Mouse (Mus musculus): ENCODE measurements around the gene Vipr1.

The Vipr1 gene

DNA sequence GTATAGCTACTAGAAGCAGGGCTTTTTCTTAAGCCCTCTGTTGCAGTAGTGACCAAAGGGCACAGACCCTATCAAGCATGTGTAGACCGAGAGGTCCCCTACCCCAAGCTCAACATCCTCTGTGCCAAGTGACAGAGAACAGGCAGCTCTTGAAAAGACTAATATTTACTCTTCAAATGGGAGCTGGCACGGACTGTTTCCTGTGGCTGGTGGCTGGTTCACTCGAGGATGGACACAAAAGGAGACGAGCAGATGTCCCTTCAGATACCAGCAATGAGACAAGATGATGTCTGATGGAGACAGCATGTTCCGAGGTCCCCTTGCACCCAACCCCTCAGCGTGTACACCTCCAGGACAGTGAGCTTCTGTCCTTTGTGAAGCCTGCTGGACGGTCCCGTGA lies 35.0 kb downstream of the Vipr1 start:
- DNase-seq (ENCODE audit: low spot score in 2 of 2): no peak

- no peak for DNase-seq (ENCODE audit: low spot score in 2 of 2)
These were observed 37.0 kb downstream of the Vipr1 start for GRCm38 (mm10) chr9:121679549-121679948.

DNA sequence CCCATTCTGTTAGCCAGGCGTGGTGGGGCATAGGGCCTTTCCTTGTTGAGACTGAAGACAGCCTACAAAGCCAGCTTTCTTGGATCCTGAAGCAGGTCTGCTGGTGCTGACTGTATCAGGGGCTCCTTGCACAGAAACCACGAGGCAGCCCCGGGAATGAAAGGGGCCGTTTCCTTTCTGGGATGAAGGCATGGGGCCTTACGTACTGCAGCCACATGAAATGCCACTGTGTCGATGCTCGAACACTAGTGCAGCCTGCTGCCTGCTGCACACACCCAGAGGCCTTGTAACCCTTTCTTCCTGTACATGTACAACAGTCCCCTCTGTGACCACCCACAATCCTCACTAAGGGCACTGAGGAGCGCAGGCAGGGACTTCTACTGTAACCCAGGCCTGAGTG lies 38.7 kb downstream of the Vipr1 start:
- no peak for DNase-seq (ENCODE audit: low spot score in 2 of 2)

DNA sequence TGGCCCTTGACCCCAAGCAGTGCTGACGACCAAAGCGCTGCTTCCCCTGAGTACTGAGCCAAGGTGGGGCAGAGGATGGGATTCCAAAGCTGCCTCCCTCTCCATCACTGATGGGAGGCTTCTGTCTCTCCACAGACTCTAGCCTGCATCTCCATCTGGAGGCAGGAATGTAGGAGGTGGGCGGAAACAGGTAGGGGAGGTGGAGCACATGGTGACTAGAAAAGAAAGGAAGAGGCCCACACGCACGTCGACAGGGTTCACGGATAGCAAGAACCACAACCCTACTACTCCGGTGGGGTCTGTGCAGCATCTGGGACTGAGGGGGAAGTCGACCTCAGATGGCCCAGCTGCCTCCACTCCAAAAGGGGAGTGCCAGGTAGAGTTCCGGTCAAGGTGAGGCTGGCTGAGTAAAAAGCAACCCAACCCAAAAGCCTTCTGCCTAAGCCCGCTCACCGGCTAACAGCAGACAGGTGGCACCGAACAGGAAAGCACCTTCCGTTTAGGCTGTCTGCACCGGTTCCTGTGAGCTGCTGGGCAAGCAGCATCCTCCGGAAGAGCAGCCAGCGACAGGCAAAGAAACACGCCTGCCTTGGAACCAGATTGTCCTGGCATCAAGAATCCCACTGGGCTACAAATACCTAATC lies 39.6 kb downstream of the Vipr1 start:
- no peak for DNase-seq (ENCODE audit: low spot score in 2 of 2)

DNA sequence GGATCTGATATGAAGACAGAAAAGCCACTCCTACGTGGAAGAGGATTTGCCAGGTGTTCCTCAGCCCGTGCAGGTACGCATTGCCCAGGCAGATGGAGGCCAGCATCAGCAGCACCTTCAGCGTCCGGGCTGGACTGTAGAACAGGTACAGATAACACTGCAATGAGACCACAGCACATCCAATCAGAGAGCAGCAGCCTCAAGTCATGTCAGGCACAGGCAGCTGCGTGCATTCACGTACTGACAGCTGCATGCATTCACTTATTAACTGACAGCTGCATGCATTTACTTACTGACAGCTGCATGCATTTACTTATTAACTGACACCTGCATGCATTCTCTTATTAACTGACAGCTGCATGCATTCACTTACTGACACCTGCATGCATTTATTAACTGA lies 42.2 kb downstream of the Vipr1 start:
- DNase-seq (ENCODE audit: low spot score in 2 of 2): no peak

GRCm38 (mm10) chr9:121690200-121690651 lies 47.7 kb downstream of the Vipr1 start:
- DNase-seq (ENCODE audit: low spot score in 2 of 2): peak; percentile 58 to 71

DNA sequence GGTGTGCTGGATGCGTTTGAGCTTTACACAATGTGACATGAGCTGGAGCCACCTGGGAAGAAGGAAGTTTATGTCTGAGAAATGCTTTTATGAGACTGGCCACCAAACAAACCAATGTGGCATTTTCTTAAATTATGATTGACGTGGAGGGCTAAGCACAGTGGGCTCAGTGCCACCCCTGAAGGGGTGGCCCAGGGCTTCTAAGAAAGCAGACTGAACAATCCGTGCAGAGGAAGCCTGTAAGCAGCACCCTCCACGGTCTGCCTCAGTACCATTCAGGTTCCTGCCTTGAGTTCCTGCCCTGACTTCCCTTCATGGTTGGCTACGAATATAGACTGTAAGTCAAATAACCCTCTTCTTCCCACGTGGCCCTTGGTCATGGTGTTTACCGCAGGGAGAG lies 48.2 kb downstream of the Vipr1 start:
- no peak for DNase-seq (ENCODE audit: low spot score in 2 of 2)

DNA sequence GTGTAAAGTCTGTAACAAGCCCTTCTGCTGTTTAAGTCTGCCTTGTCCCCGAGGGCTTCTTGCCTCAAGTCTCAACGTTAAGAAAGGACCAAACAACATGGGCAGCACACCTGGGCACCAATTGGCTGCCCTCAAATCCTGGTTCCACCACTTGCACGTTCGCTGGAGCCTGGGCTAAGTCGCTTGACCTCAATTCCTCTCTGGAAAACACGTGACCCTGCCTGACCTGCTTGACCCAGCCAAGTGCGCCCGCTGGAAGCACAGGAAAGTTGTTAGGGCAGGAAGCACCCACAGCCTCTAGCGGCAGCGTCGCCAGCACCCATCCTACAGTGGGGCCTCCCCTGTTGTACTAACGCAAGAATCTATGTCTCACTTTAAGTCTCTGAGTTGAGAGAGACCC lies 52.2 kb downstream of the Vipr1 start:
- no peak for DNase-seq (ENCODE audit: low spot score in 2 of 2)

DNA sequence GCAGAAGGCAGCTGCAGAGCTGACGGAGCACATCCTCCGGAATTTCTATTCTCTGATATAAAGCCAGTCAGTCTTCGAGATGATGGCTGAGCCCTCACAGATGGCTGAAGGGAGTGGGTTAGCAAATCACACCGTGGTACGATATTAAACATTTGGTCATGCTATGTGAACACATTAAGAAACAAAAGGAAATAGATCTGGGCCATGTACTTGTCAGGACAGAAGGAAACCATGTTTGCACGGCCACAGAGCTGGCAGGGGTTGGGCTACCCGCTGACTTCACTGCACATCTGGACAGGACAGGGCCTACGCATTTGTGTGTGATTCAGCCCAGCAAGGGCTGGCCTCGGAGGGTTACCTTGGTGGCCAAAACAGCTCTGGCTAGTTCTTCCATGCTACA lies 54.1 kb downstream of the Vipr1 start:
- no peak for DNase-seq (ENCODE audit: low spot score in 2 of 2)

DNA sequence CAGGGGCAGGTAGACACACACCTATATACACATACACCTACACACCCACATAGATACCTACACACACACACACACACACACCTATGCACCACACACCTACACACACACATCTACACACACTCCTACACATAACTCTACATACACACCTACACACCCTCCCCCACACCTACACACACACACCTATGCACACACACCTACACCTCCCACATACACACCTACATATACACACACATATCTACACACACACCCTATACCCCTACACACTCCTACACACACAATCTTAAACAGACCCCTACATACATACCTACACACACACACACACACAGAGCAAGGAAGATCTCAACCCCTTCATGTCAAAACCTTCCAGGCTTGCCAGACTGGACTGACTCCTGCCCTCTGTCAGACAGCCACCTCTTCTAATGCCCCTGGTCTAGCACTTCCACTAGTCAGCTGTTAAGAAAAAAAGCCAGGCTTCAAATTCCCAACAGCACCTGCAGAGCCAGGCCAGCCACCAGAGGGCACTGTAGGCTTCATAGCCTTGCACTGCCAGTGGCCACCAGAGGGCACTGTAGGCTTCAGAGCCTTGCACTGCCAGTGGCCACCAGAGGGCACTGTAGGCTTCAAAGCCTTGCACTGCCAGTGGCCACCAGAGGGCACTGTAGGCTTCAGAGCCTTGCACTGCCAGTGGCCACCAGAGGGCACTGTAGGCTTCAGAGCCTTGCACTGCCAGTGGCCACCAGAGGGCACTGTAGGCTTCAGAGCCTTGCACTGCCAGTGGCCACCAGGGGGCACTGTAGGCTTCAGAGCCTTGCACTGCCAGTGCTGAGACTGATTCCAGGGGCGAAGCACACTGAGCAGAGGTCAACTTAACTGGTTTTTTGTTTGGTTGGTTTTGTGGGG lies 54.9 kb downstream of the Vipr1 start:
- DNase-seq (ENCODE audit: low spot score in 2 of 2): peak; percentile 55 to 60

- DNase-seq (ENCODE audit: low spot score in 2 of 2): no peak
These were observed 61.7 kb downstream of the Vipr1 start for GRCm38 (mm10) chr9:121704261-121704645.

DNA sequence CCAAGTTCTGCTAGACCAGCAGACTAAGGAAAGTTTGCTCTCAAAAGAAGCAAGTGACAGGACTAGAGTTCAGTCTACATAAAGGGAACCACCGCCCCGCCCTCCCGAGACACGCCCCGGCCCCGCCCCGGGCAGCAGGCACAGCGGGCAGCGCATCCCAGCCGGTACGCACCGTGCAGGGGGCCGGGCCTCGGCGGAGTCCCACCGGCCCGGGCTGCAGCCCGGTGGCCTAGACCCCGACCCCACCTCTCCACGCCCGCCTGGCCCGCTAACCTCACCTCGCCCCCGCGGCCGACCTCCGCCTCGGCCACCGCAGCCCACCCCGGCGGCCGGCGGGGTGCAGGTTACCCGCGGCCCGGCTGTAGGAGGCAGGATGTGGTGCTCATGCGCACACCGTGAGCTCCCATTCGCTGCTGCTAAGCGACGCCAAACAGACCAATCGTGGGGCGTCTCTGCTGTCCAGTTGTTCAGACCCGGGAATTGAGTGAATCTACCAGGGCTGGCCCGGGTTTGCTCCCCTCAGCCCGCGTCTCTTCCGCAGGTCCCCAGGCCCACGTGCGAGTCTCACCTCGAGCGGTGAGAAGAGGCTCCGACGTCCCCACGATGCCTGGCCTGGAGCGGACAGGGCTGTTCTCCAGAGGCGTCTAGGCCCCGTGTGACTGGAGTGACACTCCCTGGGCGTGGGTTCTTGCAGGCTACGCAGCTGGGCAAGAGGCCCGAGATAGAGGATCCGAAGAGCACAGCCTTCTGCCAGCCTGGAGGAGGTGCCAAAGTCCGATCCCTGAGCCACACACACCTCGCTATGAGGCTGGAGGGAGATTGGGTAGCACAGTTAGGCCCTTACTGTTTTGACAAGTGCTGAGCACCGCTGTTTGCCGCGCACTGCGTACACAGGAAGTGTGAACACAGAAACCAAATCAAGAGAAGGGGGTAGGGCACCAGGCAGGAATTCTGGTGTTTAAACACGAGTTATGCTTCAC lies 62.4 kb downstream of the Vipr1 start, which contains the start of gene Sec22c:
Gene Sec22c (minus strand): TSS at position 845 of the 980 bp plus-strand sequence.
- DNase-seq (ENCODE audit: low spot score in 2 of 2): peak; percentile 88 to 92

GRCm38 (mm10) chr9:121706029-121706675 lies 63.6 kb downstream of the Vipr1 start:
- DNase-seq (ENCODE audit: low spot score in 2 of 2): no peak

- no peak for DNase-seq (ENCODE audit: low spot score in 2 of 2)
These were observed 65.3 kb downstream of the Vipr1 start for GRCm38 (mm10) chr9:121707801-121708200.

DNA sequence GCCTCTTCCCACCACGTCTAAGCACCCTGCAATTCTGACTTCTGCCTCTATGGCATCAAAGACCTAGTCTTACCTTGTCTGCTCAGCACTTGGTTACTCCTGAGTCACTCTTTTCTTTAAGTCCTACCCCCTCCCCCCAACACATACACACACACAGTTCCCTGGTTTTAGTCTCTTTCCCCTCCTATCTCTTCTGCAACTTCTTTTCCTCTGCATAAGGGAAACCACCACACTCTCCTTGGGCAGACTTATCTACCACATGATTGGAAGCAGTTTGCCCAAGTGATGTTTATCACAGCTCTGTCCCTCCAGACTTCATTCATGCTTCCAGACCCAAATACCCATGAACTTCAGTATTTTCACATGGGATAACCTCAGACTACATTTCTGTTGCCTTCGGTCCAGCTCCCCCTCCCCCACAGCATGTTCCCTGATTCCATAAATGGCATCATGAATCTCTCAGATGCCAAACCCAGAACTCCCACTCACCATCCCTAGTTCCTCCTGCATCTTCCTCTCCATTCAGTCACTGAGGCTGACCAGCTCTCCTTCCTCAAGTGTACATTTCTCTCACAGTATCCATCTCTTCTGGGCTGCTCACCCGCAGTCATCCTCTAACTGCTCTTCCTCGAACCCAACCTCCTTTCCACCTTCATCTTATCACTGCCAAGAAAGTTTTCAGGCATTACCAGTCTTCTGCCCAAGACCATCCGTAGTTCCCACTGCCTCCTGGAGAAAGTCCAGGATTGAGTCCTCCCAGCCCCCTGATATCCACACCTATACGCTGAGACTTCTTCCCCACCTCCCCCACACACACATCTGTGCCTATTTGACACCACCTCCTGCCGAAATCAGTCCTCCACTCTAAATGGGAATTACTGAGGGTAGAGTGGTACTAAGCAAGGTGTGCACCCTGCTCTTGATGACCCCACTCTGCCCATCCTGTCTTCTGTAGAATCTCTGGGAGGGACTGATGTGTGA lies 66.3 kb downstream of the Vipr1 start:
- peak in 1 of 2 experiments; percentile 7 for DNase-seq (ENCODE audit: low spot score in 2 of 2)

GRCm38 (mm10) chr9:121709898-121710583 lies 67.5 kb downstream of the Vipr1 start, which contains the start of gene Ss18l2:
Ss18l2 (plus strand) TSS chr9:121710329.
- DNase-seq (ENCODE audit: low spot score in 2 of 2): peak; percentile 98 to 99

DNA sequence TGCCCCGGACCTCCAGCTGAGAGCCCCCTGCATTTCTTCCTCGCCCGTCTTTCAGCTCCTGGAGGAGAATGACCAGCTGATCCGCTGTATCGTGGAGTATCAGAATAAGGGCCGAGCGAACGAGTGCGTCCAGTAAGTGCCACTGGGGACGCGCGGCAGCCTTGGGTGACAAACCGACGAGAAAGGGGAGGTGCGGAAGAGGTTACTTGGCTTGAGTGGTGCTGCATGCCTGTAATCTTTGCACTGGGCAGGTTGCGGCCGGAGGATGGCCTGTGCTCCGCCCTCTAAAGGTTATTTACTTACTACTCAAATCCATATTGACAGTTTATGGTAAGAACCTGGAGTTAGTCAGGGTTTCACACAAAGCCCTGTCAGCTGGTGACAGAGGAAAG lies 68.1 kb downstream of the Vipr1 start:
- DNase-seq (ENCODE audit: low spot score in 2 of 2): peak in 1 of 2 experiments; percentile 33

- no peak for DNase-seq (ENCODE audit: low spot score in 2 of 2)
These were observed 74.5 kb downstream of the Vipr1 start for GRCm38 (mm10) chr9:121717048-121717447.

- DNase-seq (ENCODE audit: low spot score in 2 of 2): no peak
These were observed 75.7 kb downstream of the Vipr1 start for GRCm38 (mm10) chr9:121718070-121718705.
